Mouse (Mus musculus) frontal cortex, postnatal 10 days (tissue): Measurements from ENCODE around the gene Rnf17.

Source experiments
- DNase-seq, 2 experiments: peaks; one replicate each; pipeline ENCODE4 v3.0.0; 2022; ENCODE audit warnings: low spot score in 2 of 2, mixed read lengths in 1 of 2

Gene Rnf17

GRCm38 (mm10) chr14:56506743-56507142, 104.4 kb downstream of the Rnf17 start:
- no peak for DNase-seq

- no peak for DNase-seq
Measured at GRCm38 (mm10) chr14:56512084-56512483, 109.7 kb downstream of the Rnf17 start.

- DNase-seq: no peak
Measured at GRCm38 (mm10) chr14:56514775-56515174, 112.4 kb downstream of the Rnf17 start.

GRCm38 (mm10) chr14:56530788-56531187, 128.4 kb downstream of the Rnf17 start:
- DNase-seq: no peak

- no peak for DNase-seq
Measured at GRCm38 (mm10) chr14:56544946-56545345, 142.6 kb downstream of the Rnf17 start.

DNA sequence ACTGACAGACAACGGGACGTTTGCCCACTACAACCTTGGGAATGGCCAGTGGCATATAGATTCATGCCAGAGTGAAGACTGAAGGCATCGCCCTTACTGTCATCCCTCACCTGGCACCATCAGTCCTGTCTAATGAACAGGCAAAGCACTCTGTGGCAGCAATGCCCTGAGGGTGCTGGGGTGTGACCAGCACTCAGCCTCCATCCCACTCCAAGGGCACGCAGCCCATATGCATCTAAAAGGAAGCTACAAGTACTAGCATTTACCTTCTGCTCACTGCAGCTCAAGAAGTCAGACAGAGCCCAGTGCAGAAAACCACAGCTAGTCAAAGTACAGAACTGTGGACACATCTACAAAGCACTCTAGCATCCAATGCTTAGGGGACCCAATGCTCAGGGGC, 143.1 kb downstream of the Rnf17 start:
- DNase-seq: no peak

GRCm38 (mm10) chr14:56550960-56551359, 148.6 kb downstream of the Rnf17 start:
- DNase-seq: no peak

DNA sequence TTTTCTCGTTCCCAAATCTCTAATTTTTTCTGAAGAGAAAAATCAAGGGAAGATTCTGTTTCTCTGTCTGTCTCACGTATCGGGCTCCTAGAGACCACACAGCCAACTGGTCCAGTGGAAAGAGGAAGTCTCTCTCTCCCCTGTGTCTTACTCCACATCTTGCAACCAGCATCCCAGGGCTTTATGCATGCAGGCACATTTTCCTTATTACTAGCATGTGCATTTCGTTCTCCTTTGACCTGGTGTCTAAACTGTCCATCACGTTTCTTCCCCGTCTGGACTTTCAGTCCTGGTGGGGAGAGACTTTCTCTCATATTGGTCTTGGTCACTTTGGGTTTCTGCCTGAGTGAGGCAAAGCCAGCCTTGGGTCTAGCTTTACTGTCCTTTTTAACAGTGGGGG, 150.5 kb downstream of the Rnf17 start:
- no peak for DNase-seq

DNA sequence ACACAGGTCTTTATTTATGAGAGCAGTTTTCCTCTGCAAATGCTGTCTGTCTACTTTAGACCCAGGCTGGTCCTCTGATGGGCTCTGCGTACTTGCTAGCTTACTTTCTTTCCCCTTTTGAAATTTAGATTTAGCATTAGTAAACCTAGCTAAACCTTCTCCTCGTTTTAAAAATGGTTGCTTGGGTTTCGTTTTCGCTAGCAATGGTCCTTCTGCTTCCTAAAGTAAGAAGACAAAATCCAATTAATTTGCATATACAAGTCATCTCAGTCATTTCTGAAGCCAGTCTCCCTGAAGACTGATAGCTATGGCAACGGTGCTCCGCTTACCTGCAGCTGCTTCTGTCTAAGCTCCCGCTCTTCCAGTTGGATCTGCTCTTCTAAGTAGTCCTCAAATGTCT, 150.9 kb downstream of the Rnf17 start:
- DNase-seq: no peak

- DNase-seq: no peak
Measured at GRCm38 (mm10) chr14:56554716-56555115, 152.3 kb downstream of the Rnf17 start.

DNA sequence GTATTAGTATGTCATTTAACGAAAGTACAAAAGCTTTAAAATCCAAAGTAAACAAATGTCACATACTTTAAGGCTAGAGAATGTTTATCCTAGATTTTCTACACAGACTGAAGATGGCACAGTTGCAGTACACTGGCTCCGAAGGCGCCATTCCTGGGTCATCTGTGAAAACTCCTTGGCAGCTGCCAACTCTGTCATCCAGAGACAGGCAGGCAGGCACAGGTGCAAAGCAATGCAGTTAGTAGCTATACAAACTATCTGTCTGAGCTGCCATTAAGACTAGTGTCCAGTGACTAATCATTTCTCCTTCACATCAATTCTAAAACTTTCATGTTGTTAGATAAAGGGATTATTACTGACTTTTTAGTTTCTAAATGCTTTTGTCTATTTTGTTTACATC, 156.8 kb downstream of the Rnf17 start:
- no peak for DNase-seq

DNA sequence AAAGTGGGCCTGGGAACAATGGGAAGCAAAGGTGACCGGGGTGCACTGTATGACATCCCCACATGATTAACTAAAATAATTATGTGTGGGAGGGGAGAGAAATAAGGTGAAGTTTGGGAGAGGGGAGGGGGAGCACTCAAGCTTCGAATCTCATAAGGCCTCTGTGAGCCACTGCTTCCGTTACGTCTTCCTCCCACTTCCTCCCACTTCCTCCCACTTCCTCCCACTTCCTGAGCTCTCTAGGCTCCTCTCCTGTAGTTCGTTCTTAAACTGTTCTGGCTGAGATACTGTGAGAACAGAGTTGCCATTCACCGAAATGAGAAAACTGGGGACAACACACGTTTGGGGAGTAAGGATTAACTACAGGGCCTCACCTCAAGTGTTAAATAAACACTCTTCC, 165.1 kb downstream of the Rnf17 start:
- no peak for DNase-seq

- DNase-seq: no peak
Measured at GRCm38 (mm10) chr14:56569041-56569440, 166.7 kb downstream of the Rnf17 start.

- DNase-seq: peak; percentile 93
Measured at GRCm38 (mm10) chr14:56571310-56572093, 169.1 kb downstream of the Rnf17 start.

GRCm38 (mm10) chr14:56572546-56572945, 170.2 kb downstream of the Rnf17 start:
- DNase-seq: no peak
